Mouse (Mus musculus): ENCODE results near the gene Ascc3.

The Ascc3 gene

GRCm38 (mm10) chr10:50895091-50895790, 302.8 kb downstream of the Ascc3 start:
- DNase-seq, result peak; percentile 17 to 53

DNA sequence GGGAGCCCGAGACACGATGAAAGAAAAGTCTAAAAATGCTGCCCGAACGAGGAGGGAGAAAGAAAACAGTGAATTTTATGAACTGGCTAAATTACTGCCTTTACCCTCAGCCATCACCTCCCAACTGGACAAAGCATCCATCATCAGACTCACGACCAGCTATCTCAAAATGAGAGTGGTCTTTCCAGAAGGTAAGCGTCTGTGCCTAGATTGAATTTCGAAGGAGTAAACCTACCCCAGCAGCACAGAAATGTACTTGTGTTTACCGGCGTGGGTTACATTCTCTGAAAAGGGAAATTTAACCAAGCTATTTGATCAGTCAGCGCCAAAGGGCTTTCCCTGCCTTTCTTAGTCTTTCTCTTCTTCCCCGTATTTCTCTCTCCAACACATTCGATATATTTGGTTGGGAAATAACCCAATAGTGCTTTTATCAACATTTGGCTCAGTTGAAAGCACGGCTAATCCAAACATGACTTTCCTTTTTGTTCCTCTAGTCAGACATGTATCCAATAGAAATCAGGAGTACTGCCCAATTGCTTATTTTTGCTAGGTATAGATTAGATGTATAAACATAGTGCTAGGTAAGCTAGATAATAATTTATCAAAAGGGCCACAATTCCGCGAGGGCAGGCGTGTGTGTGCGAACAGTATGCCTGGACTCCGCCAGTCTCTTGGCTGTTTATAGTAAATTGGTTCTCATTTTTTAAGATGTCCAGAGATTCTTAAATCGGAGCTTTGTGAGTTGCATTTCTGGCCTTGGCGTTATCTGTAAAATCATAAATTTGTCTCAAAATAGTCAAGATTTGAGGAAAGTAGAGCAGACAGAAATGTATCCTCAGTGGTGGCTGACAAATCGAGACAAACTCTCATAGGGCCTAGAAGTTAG, 303.7 kb downstream of the Ascc3 start:
- DNase-seq, result no peak

DNA sequence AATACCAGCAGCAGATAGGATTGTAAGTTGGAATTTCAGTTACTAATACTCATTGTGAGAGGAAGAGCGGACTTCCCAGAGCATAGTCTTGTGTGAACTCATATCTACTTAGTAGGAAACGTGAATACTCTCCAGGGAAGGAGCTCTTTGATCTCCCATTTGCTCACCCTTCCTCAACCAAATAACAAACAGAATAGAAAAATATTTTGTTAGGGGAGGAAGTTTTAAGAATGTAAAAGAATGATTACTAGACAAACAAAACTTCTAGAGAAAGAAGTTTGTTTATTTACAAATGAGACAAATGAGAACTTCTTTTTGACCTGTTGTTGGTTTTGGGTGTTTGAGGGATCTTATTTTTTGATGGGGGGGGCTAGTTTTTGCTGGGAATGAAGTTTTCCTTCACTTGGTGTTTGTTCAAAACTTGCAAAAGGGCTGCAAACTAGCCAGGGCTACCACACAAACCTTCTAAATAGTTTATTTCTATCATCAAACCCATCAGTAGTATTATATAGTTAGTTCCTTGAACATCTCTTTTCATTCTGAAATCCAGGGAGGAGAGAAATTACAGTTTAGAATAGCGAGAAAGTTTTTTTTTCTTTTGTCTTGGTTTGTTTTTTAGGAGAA, 304.4 kb downstream of the Ascc3 start:
- DNase-seq, result no peak

DNA sequence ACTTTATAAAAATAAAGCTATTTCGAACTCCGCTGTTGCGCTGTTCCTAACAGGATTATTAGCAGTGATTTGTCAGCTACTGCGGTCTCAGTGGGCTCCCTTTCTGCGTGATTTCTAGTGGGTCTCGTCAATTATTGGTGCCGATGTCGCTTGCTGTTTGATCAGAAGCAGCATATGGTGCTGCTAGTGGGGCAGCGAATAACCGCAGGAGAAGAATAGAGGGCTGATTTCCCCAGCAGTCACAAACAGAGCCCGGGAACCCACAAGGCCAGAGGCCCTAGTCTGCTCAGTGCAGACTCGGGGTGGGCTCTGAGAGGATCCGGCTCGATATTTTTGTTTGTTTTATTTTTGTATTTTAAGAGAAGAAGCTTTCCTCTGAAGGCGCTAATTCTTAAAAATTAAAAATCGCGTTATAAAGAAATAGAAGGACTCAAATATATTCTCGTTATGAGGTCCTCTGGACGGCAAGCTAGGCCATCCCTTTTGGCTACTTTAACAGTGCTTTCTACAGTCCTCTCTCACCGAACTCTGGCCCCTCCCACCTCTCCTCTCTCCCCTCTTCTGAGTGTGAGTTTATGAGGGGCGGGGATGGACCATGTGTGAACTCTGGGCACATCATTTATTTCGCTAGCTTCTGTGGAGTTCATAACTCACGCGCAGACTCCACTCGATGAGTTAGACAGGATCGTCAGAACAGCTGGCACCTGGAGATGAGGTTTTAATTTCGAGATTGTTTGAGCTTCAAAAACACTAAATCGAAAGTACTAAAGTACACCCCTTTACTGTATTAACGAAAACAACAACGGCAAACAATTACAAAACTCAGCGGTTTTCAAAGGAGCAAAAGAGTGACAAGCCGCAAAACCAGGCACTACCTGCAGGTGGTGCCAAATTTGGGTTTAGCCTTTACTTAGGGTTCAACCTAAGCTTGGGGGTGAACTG, 305.3 kb downstream of the Ascc3 start:
- DNase-seq, result peak; percentile 61 to 74

DNA sequence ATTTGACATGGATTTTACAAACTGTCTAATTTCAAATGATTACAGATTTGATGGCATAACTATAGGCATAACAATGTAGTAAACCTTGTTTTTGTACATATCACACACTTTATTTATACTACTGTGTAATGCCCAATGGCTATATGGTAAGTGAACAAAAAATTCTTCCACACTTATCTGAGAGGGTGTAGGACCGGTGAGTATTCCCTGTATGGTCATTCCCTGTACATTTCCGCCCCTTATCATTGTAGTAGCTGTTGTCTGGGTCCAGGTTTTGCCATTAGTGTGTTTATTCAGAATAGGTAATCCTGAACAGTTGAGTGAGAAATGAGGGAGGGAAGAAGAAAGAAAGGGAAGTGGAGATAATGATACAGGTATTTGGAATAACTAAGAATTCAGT, 306.2 kb downstream of the Ascc3 start:
- DNase-seq, result no peak

DNA sequence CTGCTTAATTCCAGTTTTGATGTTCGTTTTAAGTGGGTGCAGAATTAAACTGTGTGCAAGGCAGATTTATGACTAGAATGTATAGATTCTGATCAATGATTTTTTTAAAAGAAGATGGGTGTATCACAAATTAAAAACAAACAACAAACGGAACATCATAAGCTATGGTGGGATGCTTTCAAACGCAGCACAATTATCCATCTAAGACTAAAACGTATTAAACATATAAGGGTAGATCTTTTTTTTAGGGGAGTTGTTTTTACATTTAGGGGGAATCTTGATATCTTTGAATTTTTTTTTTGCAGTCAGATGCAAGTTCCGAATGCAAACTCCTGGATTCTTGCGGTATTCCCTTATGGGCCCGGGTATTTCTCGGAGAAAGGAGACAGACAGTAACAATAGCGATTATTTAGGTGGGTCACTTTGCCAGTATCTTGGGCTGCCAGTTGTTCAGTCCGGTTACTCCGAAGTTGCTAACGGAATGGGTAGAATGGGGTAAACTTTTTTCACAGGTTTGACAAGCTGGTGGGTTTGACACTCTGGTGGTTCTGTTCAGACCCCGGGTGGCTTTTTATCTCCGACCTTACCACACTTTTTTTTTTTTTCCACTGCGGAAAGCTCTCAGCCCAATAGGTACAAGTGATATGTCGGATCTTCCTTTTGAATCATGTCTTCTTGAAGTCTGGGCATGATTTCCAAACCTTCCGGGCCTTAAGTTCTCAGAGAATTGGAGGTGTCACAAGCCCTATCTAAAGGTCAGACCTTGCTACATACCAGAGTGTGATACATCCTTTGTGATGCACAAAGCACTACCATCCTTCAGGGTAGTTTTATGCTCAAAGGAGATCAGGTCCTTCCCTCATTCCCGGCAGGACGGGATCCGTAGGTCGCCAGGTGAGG, 307.6 kb downstream of the Ascc3 start:
- DNase-seq, result no peak
